Mouse (Mus musculus) megakaryocyte, embryonic 14.5 days (primary cell): Measurements from ENCODE around the gene Fam222b. TPM values are rescaled to one million over a fixed set of nuclear protein-coding genes. Genes with fewer than 3 reads are reported as not detected.

Experiments
- H3K27me3 ChIP-seq: replicated peaks from 2 replicates; pipeline ENCODE3; 2012; ENCODE audit warnings: inconsistent platforms
- H3K36me3 ChIP-seq: replicated peaks from 2 replicates; pipeline ENCODE3; 2012; ENCODE audit warnings: low read length, inconsistent platforms, mixed read lengths
- H3K4me1 ChIP-seq: 2 replicates; pipeline ENCODE4 v1.6.1; 2012; ENCODE audit warnings: inconsistent platforms
- H3K4me3 ChIP-seq: replicated peaks from 2 replicates; pipeline ENCODE3; 2012; ENCODE audit warnings: moderate library complexity, mild to moderate bottlenecking, inconsistent platforms
- H3K9me3 ChIP-seq: 2 replicates; pipeline ENCODE4 v1.6.1; 2012; ENCODE audit warnings: inconsistent platforms
- FLI1 ChIP-seq: IDR thresholded peaks from 2 replicates; pipeline ENCODE4 v1.6.1; 2012; ENCODE audit warnings: low read length, inconsistent platforms, mixed read lengths
- GATA1 ChIP-seq: IDR thresholded peaks from 3 replicates; pipeline ENCODE4 v1.6.1; 2012; ENCODE audit warnings: mixed read lengths, low read length, inconsistent platforms, borderline replicate concordance
- polyA plus RNA-seq: library from polyadenylated mRNA; stranded (reverse); fragments of >175 nt; gene quantifications from 2 replicates; pipeline ENCODE4 v1.2.3, GENCODE M21; 2012; ENCODE audit warnings: low replicate concordance; ENCODE audit not compliant: insufficient read depth

The Fam222b gene
- polyA plus RNA-seq, 1 experiment = 32.0 TPM

- Histone ChIP-seq H3K9me3 (no peaks in the 10 kb centered on the region), H3K4me3 (no peak overlapping the region), H3K4me1 (peaks cover 63% of the 10 kb centered on the region), H3K36me3 (peaks cover 26% of the 10 kb centered on the region), H3K27me3 (no peaks in the 10 kb centered on the region)
- TF ChIP-seq FLI1 (no peak), GATA1 (no peak)
Observed at GRCm38 (mm10) chr11:78069130-78069529, 25.3 kb upstream of the Fam222b start.

- H3K9me3 ChIP-seq = no peaks in the 10 kb centered on the region
Observed at GRCm38 (mm10) chr11:78069646-78070045, 24.8 kb upstream of the Fam222b start.

GRCm38 (mm10) chr11:78071938-78072337 is 22.5 kb upstream of the Fam222b start:
- Histone ChIP-seq H3K4me1 (peaks cover 53% of the 10 kb centered on the region), H3K9me3 (no peaks in the 10 kb centered on the region), H3K27me3 (no peaks in the 10 kb centered on the region), H3K36me3 (peaks cover 51% of the 10 kb centered on the region), H3K4me3 (no peak overlapping the region)
- no peak for TF ChIP-seq FLI1
- no peak for TF ChIP-seq GATA1

More at GRCm38 (mm10) chr11:78069646-78070045, 24.8 kb upstream of the Fam222b start:
- no peak for TF ChIP-seq FLI1
- TF ChIP-seq GATA1 = no peak
- Histone ChIP-seq H3K36me3 (peaks cover 31% of the 10 kb centered on the region), H3K4me3 (no peak overlapping the region), H3K27me3 (no peaks in the 10 kb centered on the region), H3K4me1 (peaks cover 65% of the 10 kb centered on the region)

GRCm38 (mm10) chr11:78072425-78073130 is 21.9 kb upstream of the Fam222b start:
- peaks cover 56% of the 10 kb centered on the region for H3K36me3 ChIP-seq
- peak overlapping the region; percentile 71 for H3K4me3 ChIP-seq
- no peaks in the 10 kb centered on the region for H3K27me3 ChIP-seq
- TF ChIP-seq GATA1 (no peak), FLI1 (no peak)
- peaks cover 49% of the 10 kb centered on the region for H3K4me1 ChIP-seq
- no peaks in the 10 kb centered on the region for H3K9me3 ChIP-seq

- no peak overlapping the region for H3K4me3 ChIP-seq
- peaks cover 64% of the 10 kb centered on the region for H3K36me3 ChIP-seq
- H3K27me3 ChIP-seq = no peaks in the 10 kb centered on the region
- TF ChIP-seq GATA1 (no peak), FLI1 (no peak)
- peaks cover 52% of the 10 kb centered on the region for H3K4me1 ChIP-seq
- H3K9me3 ChIP-seq = no peaks in the 10 kb centered on the region
Observed at GRCm38 (mm10) chr11:78073577-78074276, 20.7 kb upstream of the Fam222b start.

- Histone ChIP-seq H3K36me3 (peaks cover 64% of the 10 kb centered on the region), H3K4me1 (peaks cover 56% of the 10 kb centered on the region), H3K27me3 (no peaks in the 10 kb centered on the region), H3K4me3 (no peak overlapping the region), H3K9me3 (no peaks in the 10 kb centered on the region)
- TF ChIP-seq GATA1 (no peak), FLI1 (no peak)
Observed at GRCm38 (mm10) chr11:78074277-78074652, 20.2 kb upstream of the Fam222b start.

GRCm38 (mm10) chr11:78074666-78075065 is 19.8 kb upstream of the Fam222b start:
- Histone ChIP-seq H3K4me3 (no peak overlapping the region), H3K36me3 (peaks cover 64% of the 10 kb centered on the region), H3K27me3 (no peaks in the 10 kb centered on the region), H3K4me1 (peaks cover 56% of the 10 kb centered on the region), H3K9me3 (no peaks in the 10 kb centered on the region)
- TF ChIP-seq GATA1 (no peak), FLI1 (no peak)

- Histone ChIP-seq H3K4me1 (peaks cover 36% of the 10 kb centered on the region), H3K27me3 (no peaks in the 10 kb centered on the region), H3K4me3 (peak within 1 kb of the TSS; percentile 94), H3K9me3 (no peaks in the 10 kb centered on the region), H3K36me3 (peaks cover 27% of the 10 kb centered on the region)
- no peak for TF ChIP-seq GATA1
- TF ChIP-seq FLI1 = no peak
Observed at GRCm38 (mm10) chr11:78079961-78080921, 14.2 kb upstream of the Fam222b start, which contains the start of gene Eral1. TSS of gene Eral1 (minus strand) at chr11:78080383.

- Histone ChIP-seq H3K27me3 (no peaks in the 10 kb centered on the region), H3K4me1 (peaks cover 43% of the 10 kb centered on the region), H3K9me3 (no peaks in the 10 kb centered on the region), H3K36me3 (no peaks in the 10 kb centered on the region), H3K4me3 (no peak overlapping the region)
- TF ChIP-seq GATA1 (no peak), FLI1 (no peak)
Observed at GRCm38 (mm10) chr11:78083595-78083994, 10.9 kb upstream of the Fam222b start.
